8 mouse cellular contexts compared by ENCODE assay signal in the genomic region with DNA sequence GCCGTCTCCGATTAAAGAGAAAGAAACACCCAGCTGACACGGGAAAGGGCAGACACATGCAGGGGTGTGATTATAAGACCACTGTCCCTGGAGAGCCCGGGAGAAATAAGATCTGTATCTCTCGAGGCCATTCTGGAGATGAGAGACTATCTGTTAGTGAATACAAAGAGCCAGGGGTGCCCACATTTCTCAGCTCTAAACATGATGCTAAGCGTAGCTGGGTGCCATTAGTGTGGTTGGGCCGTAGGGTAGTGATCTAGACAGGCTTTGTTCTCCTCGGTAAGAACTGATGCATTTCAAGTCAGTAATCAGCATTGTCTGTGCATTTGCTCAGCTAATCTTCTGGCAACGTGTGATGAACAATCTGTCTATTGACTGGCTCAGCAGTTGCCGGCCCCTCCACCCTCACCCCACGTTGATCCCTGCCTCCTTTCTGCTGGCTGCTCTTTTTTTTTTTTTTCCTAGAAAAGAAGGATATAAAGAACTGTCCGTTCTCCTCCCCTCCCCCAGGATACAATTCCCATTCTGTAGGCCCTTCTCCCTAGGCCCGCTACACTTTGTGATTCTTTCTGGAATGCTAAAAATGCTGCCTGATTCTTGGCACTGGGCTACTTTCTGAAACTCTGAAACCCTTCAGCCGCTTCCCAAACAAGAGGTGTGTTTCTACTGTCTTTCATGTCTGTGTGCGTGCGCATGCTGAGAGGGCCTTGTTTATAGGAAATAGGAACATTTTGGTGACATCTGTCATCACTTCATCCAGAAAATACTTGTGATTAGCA.
DNase-seq lines count a peak whose midpoint lies in the region; ATAC-seq lines count a peak whose summit lies in the region.

No protein-coding gene starts in this region.

- no peak overlapping the region for H3K27ac ChIP-seq in embryonic facial prominence, embryonic 13.5 days
- H3K27ac ChIP-seq in intestine, embryonic 15.5 days, result no peak overlapping the region
- peak overlapping the region; percentile 67 for H3K27ac ChIP-seq in midbrain, embryonic 15.5 days

- H3K4me2 ChIP-seq in embryonic facial prominence, embryonic 13.5 days, result peak overlapping the region; percentile 41
- H3K4me2 ChIP-seq in intestine, embryonic 15.5 days (replicated peaks), result peak overlapping the region; percentile 11; the same call in 1 of the 2 replicates
- H3K4me2 ChIP-seq in midbrain, embryonic 15.5 days, result peak overlapping the region; percentile 32

- H3K9ac ChIP-seq in embryonic facial prominence, embryonic 13.5 days, result no peak overlapping the region
- H3K9ac ChIP-seq in intestine, embryonic 15.5 days, result no peak overlapping the region
- H3K9ac ChIP-seq in midbrain, embryonic 15.5 days, result no peak overlapping the region

- no peaks in the 10 kb centered on the region for H3K36me3 ChIP-seq in embryonic facial prominence, embryonic 13.5 days
- H3K36me3 ChIP-seq in intestine, embryonic 15.5 days, result no peaks in the 10 kb centered on the region
- no peaks in the 10 kb centered on the region for H3K36me3 ChIP-seq in midbrain, embryonic 15.5 days (replicated peaks)

- no peak overlapping the region for H3K4me3 ChIP-seq in embryonic facial prominence, embryonic 13.5 days
- no peak overlapping the region for H3K4me3 ChIP-seq in intestine, embryonic 15.5 days (replicated peaks)
- H3K4me3 ChIP-seq in midbrain, embryonic 15.5 days, result no peak overlapping the region

- no peaks in the 10 kb centered on the region for H3K27me3 ChIP-seq in embryonic facial prominence, embryonic 13.5 days
- H3K27me3 ChIP-seq in intestine, embryonic 15.5 days (replicated peaks), result no peaks in the 10 kb centered on the region
- no peaks in the 10 kb centered on the region for H3K27me3 ChIP-seq in midbrain, embryonic 15.5 days (replicated peaks)

- peak; percentile 21 to 45 for DNase-seq in layer of hippocampus, postnatal 14 days (ENCODE audit: low spot score in 2 of 2)
- no peak for DNase-seq in layer of hippocampus, adult 9-11 months
- no peak for DNase-seq in right cerebral cortex, postnatal 36 days (ENCODE audit: low spot score in 2 of 2)
- no peak for DNase-seq in c-Kit-positive CD71-positive TER-119-positive erythroid progenitor cells, embryonic 14.5 days (ENCODE audit: low spot score)
- no peak for DNase-seq in MN1 (ENCODE audit: low spot score)

- WGBS in embryonic facial prominence, embryonic 13.5 days, result 8% methylated on average over 16 of the region's 16 CpGs
- 16% methylated on average over 16 of the region's 16 CpGs for WGBS in intestine, embryonic 15.5 days
- WGBS in midbrain, embryonic 15.5 days, result 2% methylated on average over 16 of the region's 16 CpGs

- H3K9me3 ChIP-seq in embryonic facial prominence, embryonic 13.5 days, result no peaks in the 10 kb centered on the region
- no peaks in the 10 kb centered on the region for H3K9me3 ChIP-seq in intestine, embryonic 15.5 days
- H3K9me3 ChIP-seq in midbrain, embryonic 15.5 days, result no peaks in the 10 kb centered on the region

- ATAC-seq in embryonic facial prominence, embryonic 13.5 days (ENCODE audit: insufficient number of reproducible peaks, insufficient read depth, low FRiP score, low TSS enrichment, low read depth), result no peak
- peak; percentile 74 for ATAC-seq in intestine, embryonic 15.5 days
- ATAC-seq in midbrain, embryonic 15.5 days (replicated peaks), result peak; percentile 91

- H3K4me1 ChIP-seq in embryonic facial prominence, embryonic 13.5 days, result peaks cover 13% of the 10 kb centered on the region
- peaks cover 9% of the 10 kb centered on the region; the same call in 1 of the 2 replicates for H3K4me1 ChIP-seq in intestine, embryonic 15.5 days (replicated peaks)
- H3K4me1 ChIP-seq in midbrain, embryonic 15.5 days, result peaks cover 12% of the 10 kb centered on the region

Comparison
In these comparisons a context has a peak if more than half of its experiments do, and no peak if none do; other contexts are left out.
1. DNase-seq: peak in layer of hippocampus, postnatal 14 days (2 of 2); none in layer of hippocampus, adult 9-11 months (single experiment), right cerebral cortex, postnatal 36 days (0 of 2), c-Kit-positive CD71-positive TER-119-positive erythroid progenitor cells, embryonic 14.5 days (single experiment) and MN1 (single experiment).
2. Peak in every context shown above with its lines, with median percentiles within 50 percentile points of each other: H3K4me2 ChIP-seq.